Mouse (Mus musculus) kidney, adult 2 months (tissue): ENCODE measurements around the gene Rnf220.

Source experiments
- CTCF ChIP-seq: fragments of 200-500 bp; conservative IDR thresholded peaks from 2 replicates; pipeline ENCODE4 v1.5.1; 2011; ENCODE audit warnings: low read depth, mild to moderate bottlenecking, control low read depth, low read length, moderate library complexity, mixed read lengths; ENCODE audit not compliant: insufficient read depth, insufficient read length
- POLR2A ChIP-seq: fragments of 200-500 bp; IDR thresholded peaks from one replicate; pipeline ENCODE4 v1.6.1; 2011; ENCODE audit warnings: low read depth, low read length, control low read depth

GRCm38 (mm10) chr4:117341282-117341681 is 155.6 kb downstream of the Rnf220 start:
- no peak for TF ChIP-seq CTCF
- no peak for TF ChIP-seq POLR2A
